Mouse (Mus musculus): Measurements from ENCODE around the gene Tspan18.
A peak's percentile ranks its signal among the peaks of the same experiment; 100 is the strongest.

Gene Tspan18

GRCm38 (mm10) chr2:93291186-93291926 is 42.9 kb downstream of the Tspan18 start:
- no peak for DNase-seq (ENCODE audit: low read depth)

- no peak for DNase-seq (ENCODE audit: low read depth)
Observed at GRCm38 (mm10) chr2:93290345-93291118, 43.8 kb downstream of the Tspan18 start.

- no peak for DNase-seq (ENCODE audit: low read depth)
Observed at GRCm38 (mm10) chr2:93289161-93289560, 45.1 kb downstream of the Tspan18 start.

- DNase-seq (ENCODE audit: low read depth), result no peak
Observed at GRCm38 (mm10) chr2:93287348-93287747, 47.0 kb downstream of the Tspan18 start.

GRCm38 (mm10) chr2:93286742-93287141 is 47.6 kb downstream of the Tspan18 start:
- no peak for DNase-seq (ENCODE audit: low read depth)

- DNase-seq (ENCODE audit: low read depth), result no peak
Observed at GRCm38 (mm10) chr2:93286321-93286720, 48.0 kb downstream of the Tspan18 start.

GRCm38 (mm10) chr2:93285842-93286241 is 48.5 kb downstream of the Tspan18 start:
- DNase-seq (ENCODE audit: low read depth), result no peak

- DNase-seq (ENCODE audit: low read depth), result no peak
Observed at GRCm38 (mm10) chr2:93284625-93285024, 49.7 kb downstream of the Tspan18 start.

- no peak for DNase-seq (ENCODE audit: low read depth)
Observed at GRCm38 (mm10) chr2:93283481-93284293, 50.6 kb downstream of the Tspan18 start.

- DNase-seq (ENCODE audit: low read depth), result no peak
Observed at GRCm38 (mm10) chr2:93282636-93283035, 51.7 kb downstream of the Tspan18 start.

- DNase-seq (ENCODE audit: low read depth), result no peak
Observed at GRCm38 (mm10) chr2:93281466-93281865, 52.8 kb downstream of the Tspan18 start.

- no peak for DNase-seq (ENCODE audit: low read depth)
Observed at GRCm38 (mm10) chr2:93280117-93280620, 54.1 kb downstream of the Tspan18 start.

GRCm38 (mm10) chr2:93278181-93278975 is 55.9 kb downstream of the Tspan18 start:
- DNase-seq (ENCODE audit: low read depth), result peak; percentile 3

GRCm38 (mm10) chr2:93277486-93277885 is 56.8 kb downstream of the Tspan18 start:
- DNase-seq (ENCODE audit: low read depth), result no peak

- no peak for DNase-seq (ENCODE audit: low read depth)
Observed at GRCm38 (mm10) chr2:93276026-93276425, 58.3 kb downstream of the Tspan18 start.

- no peak for DNase-seq (ENCODE audit: low read depth)
Observed at GRCm38 (mm10) chr2:93273916-93274315, 60.4 kb downstream of the Tspan18 start.

- no peak for DNase-seq (ENCODE audit: low read depth)
Observed at GRCm38 (mm10) chr2:93270083-93270482, 64.2 kb downstream of the Tspan18 start.

- DNase-seq (ENCODE audit: low read depth), result no peak
Observed at GRCm38 (mm10) chr2:93269611-93270010, 64.7 kb downstream of the Tspan18 start.

- DNase-seq (ENCODE audit: low read depth), result no peak
Observed at GRCm38 (mm10) chr2:93268711-93269270, 65.5 kb downstream of the Tspan18 start.

- no peak for DNase-seq (ENCODE audit: low read depth)
Observed at GRCm38 (mm10) chr2:93267791-93268190, 66.5 kb downstream of the Tspan18 start.

GRCm38 (mm10) chr2:93266565-93267169 is 67.6 kb downstream of the Tspan18 start:
- no peak for DNase-seq (ENCODE audit: low read depth)
